12 mouse cellular contexts compared by ENCODE assay signal in the genomic region with DNA sequence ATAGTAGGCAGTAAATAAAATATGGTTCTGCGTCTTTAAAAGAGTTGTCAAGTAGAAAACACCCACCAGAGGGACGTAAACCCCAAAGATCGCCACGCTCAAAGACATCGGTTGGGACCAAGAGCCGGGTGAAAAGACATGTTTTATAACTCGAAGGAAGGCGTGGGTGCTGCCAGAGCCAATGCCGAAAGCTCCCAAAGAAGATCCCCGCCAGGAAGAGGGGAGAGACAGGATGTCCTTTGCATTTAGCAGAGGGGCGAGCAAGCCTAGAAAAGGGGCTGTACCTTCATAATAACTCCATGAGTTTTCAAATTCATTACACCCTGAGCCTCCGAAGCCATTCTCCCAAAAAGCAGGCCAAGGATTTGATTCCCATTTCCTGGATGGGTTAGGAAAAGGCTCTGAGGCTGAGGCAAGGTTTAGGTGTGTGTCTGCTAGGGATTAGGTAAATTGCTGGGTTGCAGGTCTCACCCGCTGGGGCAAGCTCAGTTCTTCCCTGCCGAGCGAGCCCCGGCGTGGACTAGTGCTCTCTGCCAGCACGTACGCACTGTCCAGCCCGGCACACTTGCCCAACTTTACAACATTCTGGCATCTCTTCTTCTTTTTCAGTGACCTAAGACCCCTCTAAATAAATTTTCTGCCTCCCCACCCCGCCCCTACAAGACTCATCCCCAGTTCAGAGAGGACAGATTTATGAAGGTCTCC.
DNase-seq lines count a peak whose midpoint lies in the region; ATAC-seq and TF ChIP-seq lines count a peak whose summit lies in the region.
"Had no signal": no experiment of that assay in that cellular context is flagged by ENCODE, and none has a peak within 500 bp of the region (broad histone marks: within the 10 kb centered on the region; RNA-seq: fewer than 3 reads in every experiment).

No protein-coding gene starts in this region.

- H3K9ac ChIP-seq in limb, embryonic 13.5 days = no peak overlapping the region
- no peak overlapping the region for H3K9ac ChIP-seq in liver, postnatal 0 days (replicated peaks)
- H3K9ac ChIP-seq: embryonic facial prominence, embryonic 12.5 days had no signal

- no peak for TF ChIP-seq CTCF in liver, postnatal 0 days (IDR thresholded peaks at IDR 0.05; ENCODE audit: low read depth)

- 10% methylated on average over 21 of the region's 21 CpGs for WGBS in limb, embryonic 13.5 days
- WGBS in liver, postnatal 0 days (ENCODE audit: insufficient replicate concordance) = 14% methylated on average over 21 of the region's 21 CpGs

- no peaks in the 10 kb centered on the region for H3K9me3 ChIP-seq in limb, embryonic 13.5 days
- no peaks in the 10 kb centered on the region for H3K9me3 ChIP-seq in liver, postnatal 0 days (ENCODE audit: low read length)
- H3K9me3 ChIP-seq: embryonic facial prominence, embryonic 12.5 days had no signal

- no peak for TF ChIP-seq EP300 in liver, postnatal 0 days (IDR thresholded peaks at IDR 0.05; ENCODE audit: low read depth)

- no peaks in the 10 kb centered on the region for H3K4me1 ChIP-seq in limb, embryonic 13.5 days
- no peaks in the 10 kb centered on the region for H3K4me1 ChIP-seq in liver, postnatal 0 days (ENCODE audit: insufficient read depth)
- H3K4me1 ChIP-seq: embryonic facial prominence, embryonic 12.5 days had no signal

- peaks cover 42% of the 10 kb centered on the region for H3K27me3 ChIP-seq in limb, embryonic 13.5 days
- H3K27me3 ChIP-seq in liver, postnatal 0 days (ENCODE audit: insufficient read depth, low read length) = peaks cover 56% of the 10 kb centered on the region

- H3K36me3 ChIP-seq in limb, embryonic 13.5 days = no peaks in the 10 kb centered on the region
- no peaks in the 10 kb centered on the region for H3K36me3 ChIP-seq in liver, postnatal 0 days (replicated peaks; ENCODE audit: insufficient read depth, low read length)
- H3K36me3 ChIP-seq: embryonic facial prominence, embryonic 12.5 days had no signal

- H3K4me3 ChIP-seq in limb, embryonic 13.5 days = peak overlapping the region; percentile 7; the same call in 1 of the 2 replicates
- H3K4me3 ChIP-seq in liver, postnatal 0 days (ENCODE audit: low read depth, low read length) = no peak overlapping the region
- H3K4me3 ChIP-seq: embryonic facial prominence, embryonic 12.5 days had no signal

- DNase-seq in cerebellum, postnatal 14 days = peak; percentile 5 to 17
- DNase-seq in cerebellum, postnatal 25 days = no peak
- peak; percentile 30 for DNase-seq in retina, embryonic 14.5 days (ENCODE audit: low spot score)
- no peak for DNase-seq in retina, postnatal 1 day
- DNase-seq in MN1 (ENCODE audit: low spot score) = no peak
- DNase-seq in cerebellum, adult 11-12 months = no peak
- no peak for DNase-seq in liver, postnatal 0 days
- DNase-seq: left cerebral cortex, postnatal 4 days had no signal

- no peak for ATAC-seq in limb, embryonic 13.5 days (ENCODE audit: low FRiP score, low read depth)
- ATAC-seq in liver, postnatal 0 days = no peak
- ATAC-seq: activated CD4-positive, CD25-positive, alpha-beta regulatory T cell, adult 4 months; intestine, embryonic 16.5 days had no signal

- H3K4me2 ChIP-seq in limb, embryonic 13.5 days (replicated peaks) = peak overlapping the region; percentile 41
- H3K4me2 ChIP-seq in liver, postnatal 0 days (ENCODE audit: low read depth, low read length) = no peak overlapping the region
- H3K4me2 ChIP-seq: embryonic facial prominence, embryonic 12.5 days had no signal

- no peak overlapping the region for H3K27ac ChIP-seq in limb, embryonic 13.5 days
- no peak overlapping the region for H3K27ac ChIP-seq in liver, postnatal 0 days (ENCODE audit: low read depth)
- H3K27ac ChIP-seq: embryonic facial prominence, embryonic 12.5 days had no signal

Comparison
In these comparisons a context has a peak if more than half of its experiments do, and no peak if none do; other contexts are left out.
1. DNase-seq: peak in cerebellum, postnatal 14 days (2 of 2) and retina, embryonic 14.5 days (single experiment); none in cerebellum, postnatal 25 days (0 of 2), retina, postnatal 1 day (single experiment), MN1 (single experiment), cerebellum, adult 11-12 months (single experiment) and liver, postnatal 0 days (single experiment).